Mouse (Mus musculus): ENCODE data around the gene Cox4i2. TPM values are rescaled to one million over a fixed set of nuclear protein-coding genes. Genes with fewer than 3 reads are reported as not detected.

The Cox4i2 gene
- total and polyA plus RNA-seq, 2 experiments from 2014 or later: 17.0 to 29.9 TPM

DNA sequence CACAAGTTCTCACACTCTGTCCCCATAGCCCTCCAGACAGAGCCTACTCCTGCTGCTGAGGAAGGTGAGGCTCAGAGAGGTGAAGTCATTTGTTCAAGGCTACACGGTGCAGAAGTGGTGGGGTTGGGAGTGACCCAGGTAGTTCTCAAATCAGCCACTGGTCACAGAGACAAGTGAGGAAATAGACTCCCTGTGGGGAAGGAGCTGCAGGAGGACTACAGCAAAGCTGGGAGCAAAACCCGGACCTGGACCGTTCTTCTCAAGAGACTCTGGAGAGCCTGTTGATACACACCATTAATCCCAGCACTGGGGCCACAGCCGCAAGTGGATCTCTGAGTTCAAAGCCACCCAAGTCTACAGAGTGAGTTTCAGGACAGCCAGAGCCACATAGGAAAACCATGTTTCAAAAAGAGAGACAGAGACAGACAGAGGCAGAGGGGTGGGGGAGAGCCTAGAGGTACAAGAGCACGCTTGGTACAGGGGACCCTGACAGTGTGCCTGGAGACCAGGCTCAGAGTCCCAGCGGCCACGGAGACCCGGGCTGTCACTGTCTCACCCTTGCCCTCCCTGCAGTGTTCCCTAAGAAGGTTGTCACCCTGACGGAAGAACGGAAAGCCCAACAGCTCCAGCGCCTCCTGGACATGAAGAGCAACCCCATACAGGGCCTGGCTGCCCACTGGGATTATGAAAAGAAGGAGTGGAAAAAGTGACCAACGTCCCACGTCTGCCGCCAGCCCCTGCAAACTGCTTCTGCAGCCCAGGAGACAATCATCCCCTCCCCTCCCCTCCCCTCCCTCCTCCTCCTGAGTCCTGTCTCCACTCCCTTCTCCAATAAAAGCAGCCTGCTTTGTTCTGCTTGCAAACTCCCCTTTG lies 10.4 kb downstream of the Cox4i2 start:
- H3K4me3 ChIP-seq (ENCODE audit: low read depth, low read length): no peak overlapping the region
- DNase-seq (ENCODE audit: low spot score) (no peak), ATAC-seq (ENCODE audit: insufficient read depth, low read depth) (peak; percentile 37; the same call in 1 of the 2 replicates)
- 12% methylated on average over 13 of the region's 14 CpGs for WGBS
- no peak for TF ChIP-seq CTCF (IDR thresholded peaks at IDR 0.05; ENCODE audit: low read depth)
- TF ChIP-seq EP300 (IDR thresholded peaks at IDR 0.05; ENCODE audit: low read depth): no peak
- no peaks in the 10 kb centered on the region for H3K9me3 ChIP-seq (replicated peaks; ENCODE audit: control insufficient read depth, low read length)
- H3K4me2 ChIP-seq (ENCODE audit: low read depth, low read length): peak overlapping the region; percentile 41
- no peaks in the 10 kb centered on the region for H3K36me3 ChIP-seq (replicated peaks; ENCODE audit: control insufficient read depth, insufficient read depth, low read length)
- H3K9ac ChIP-seq (replicated peaks; ENCODE audit: low read depth, low read length): peak overlapping the region; percentile 41
- peak overlapping the region; percentile 62 for H3K27ac ChIP-seq (ENCODE audit: low read depth)
- H3K27me3 ChIP-seq (ENCODE audit: control insufficient read depth, insufficient read depth, low read length): no peaks in the 10 kb centered on the region
- peaks cover 3% of the 10 kb centered on the region for H3K4me1 ChIP-seq (ENCODE audit: control insufficient read depth, insufficient read depth)

DNA sequence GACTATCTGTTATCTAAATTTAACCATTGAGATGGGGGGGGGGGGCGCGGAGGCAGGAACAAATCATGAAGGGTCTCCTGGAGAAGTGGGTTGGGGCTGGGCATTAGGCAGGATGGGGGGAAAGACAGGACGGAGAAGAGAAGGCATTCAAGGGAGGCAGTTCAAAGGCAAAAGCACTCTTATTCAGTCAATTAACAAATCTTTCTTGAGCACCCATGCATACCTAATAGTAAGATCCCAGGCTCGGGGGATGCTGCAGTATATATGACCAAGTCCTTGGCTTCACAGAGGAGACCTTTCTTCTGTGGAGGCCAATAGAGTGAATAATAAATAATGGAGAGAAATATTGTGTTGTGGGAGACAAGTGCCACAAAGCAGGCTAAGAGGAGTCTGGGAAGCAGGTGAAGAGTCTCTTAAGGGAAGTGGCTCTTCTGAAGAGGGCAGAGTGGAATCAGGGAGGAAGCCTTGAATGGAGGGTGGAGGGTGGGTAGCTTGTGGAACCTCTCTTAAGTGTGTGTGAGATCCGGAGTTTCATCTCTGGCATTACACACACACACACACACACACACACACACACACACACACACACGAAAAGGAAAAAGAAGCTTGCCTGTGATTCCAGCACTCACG lies 11.2 kb downstream of the Cox4i2 start:
- H3K4me3 ChIP-seq (ENCODE audit: low read depth, low read length): no peak overlapping the region
- ATAC-seq (ENCODE audit: insufficient read depth, low read depth): no peak
- no peak overlapping the region for H3K9ac ChIP-seq (replicated peaks; ENCODE audit: low read depth, low read length)
- 27% methylated on average over 7 of the region's 7 CpGs for WGBS
- no peaks in the 10 kb centered on the region for H3K27me3 ChIP-seq (ENCODE audit: control insufficient read depth, insufficient read depth, low read length)
- peaks cover 3% of the 10 kb centered on the region for H3K4me1 ChIP-seq (ENCODE audit: control insufficient read depth, insufficient read depth)
- no peak for TF ChIP-seq CTCF (IDR thresholded peaks at IDR 0.05; ENCODE audit: low read depth)
- no peak for TF ChIP-seq EP300 (IDR thresholded peaks at IDR 0.05; ENCODE audit: low read depth)
- no peaks in the 10 kb centered on the region for H3K36me3 ChIP-seq (replicated peaks; ENCODE audit: control insufficient read depth, insufficient read depth, low read length)
- H3K27ac ChIP-seq (ENCODE audit: low read depth): no peak overlapping the region; the same call in 1 of the 2 replicates
- H3K4me2 ChIP-seq (ENCODE audit: low read depth, low read length): no peak overlapping the region
- H3K9me3 ChIP-seq (replicated peaks; ENCODE audit: control insufficient read depth, low read length): no peaks in the 10 kb centered on the region
- no peak for DNase-seq (ENCODE audit: low spot score)

DNA sequence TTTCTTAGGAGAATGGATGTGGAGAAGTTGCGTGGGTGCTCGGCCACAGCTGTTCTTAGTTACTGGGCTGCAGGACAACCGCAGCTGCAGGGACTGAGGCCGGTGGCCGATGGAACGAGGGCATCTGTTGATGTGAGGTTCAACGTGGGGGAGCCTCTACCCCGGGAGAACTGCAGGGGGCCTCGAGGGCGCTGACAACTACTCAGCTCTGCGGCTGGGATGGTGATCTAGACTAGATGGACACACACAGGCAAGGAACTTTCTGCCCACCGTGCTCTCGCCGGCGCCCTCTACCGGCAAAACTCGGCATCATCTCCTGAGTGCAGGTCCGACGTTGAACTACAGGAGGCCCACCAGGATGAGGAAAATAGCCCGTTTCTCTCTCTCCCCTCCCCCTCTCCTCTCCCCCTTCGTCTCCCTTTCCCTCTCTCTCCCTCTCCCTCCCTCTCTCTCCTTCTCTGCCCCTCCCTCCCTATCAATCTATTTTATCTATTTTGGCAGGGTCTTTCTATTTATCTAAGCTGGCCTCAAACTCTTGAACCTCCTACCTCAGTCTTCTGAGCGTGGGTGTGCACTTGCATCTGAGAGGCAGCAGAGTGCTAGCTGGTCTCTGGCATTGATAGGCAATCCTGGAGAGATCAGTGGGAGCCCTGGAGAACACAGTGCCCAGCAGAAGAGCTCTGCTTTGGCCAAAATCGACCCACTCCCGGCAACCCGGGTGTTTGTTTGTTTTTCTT lies 12.6 kb downstream of the Cox4i2 start:
- H3K36me3 ChIP-seq (replicated peaks; ENCODE audit: control insufficient read depth, insufficient read depth, low read length): no peaks in the 10 kb centered on the region
- no peaks in the 10 kb centered on the region for H3K9me3 ChIP-seq (replicated peaks; ENCODE audit: control insufficient read depth, low read length)
- DNase-seq (ENCODE audit: low spot score): peak; percentile 79
- no peak overlapping the region for H3K4me3 ChIP-seq (ENCODE audit: low read depth, low read length)
- H3K9ac ChIP-seq (replicated peaks; ENCODE audit: low read depth, low read length): no peak overlapping the region
- peaks cover 3% of the 10 kb centered on the region for H3K4me1 ChIP-seq (ENCODE audit: control insufficient read depth, insufficient read depth)
- TF ChIP-seq EP300 (IDR thresholded peaks at IDR 0.05; ENCODE audit: low read depth): peak; percentile 56; the same call in 1 of the 2 replicates
- peak; percentile 92 for TF ChIP-seq CTCF (IDR thresholded peaks at IDR 0.05; ENCODE audit: low read depth)
- peak overlapping the region; percentile 20; the same call in 1 of the 2 replicates for H3K4me2 ChIP-seq (ENCODE audit: low read depth, low read length)
- H3K27me3 ChIP-seq (ENCODE audit: control insufficient read depth, insufficient read depth, low read length): no peaks in the 10 kb centered on the region
- H3K27ac ChIP-seq (ENCODE audit: low read depth): peak overlapping the region; percentile 36
- 15% methylated on average over 25 of the region's 25 CpGs for WGBS
- ATAC-seq (ENCODE audit: insufficient read depth, low read depth): peak; percentile 80

DNA sequence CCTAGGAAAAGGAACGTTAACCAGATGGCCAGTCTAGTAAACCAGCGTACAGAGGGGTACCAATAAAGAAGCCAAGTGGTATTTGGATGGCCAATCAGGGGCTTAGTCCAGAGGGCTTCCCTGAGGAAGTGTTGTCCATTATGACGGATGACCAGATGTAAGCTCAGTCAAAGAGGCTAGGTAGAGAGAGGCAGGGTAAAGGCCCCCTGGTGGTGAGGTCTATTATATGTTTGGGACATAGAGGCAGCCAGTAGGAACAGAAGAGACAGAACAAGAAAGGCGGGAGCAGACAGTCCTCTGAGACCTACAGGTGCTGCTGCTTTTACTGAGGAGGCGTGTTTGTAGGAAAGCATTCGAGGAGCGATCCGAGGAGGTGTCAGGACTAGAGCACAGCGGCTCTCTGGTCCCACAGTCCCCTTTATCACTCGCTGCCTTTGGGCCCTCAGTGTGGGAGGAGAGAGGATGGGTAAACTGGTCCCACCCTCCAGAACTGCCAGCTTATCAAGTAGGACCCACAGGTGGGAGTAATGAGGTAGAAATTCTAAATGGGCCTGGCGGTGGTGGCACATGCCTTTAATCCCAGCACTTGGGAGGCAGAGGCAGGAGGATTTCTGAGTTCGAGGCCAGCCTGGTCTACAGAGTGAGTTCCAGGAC lies 13.8 kb downstream of the Cox4i2 start:
- Histone ChIP-seq H3K4me1 (ENCODE audit: control insufficient read depth, insufficient read depth) (peaks cover 3% of the 10 kb centered on the region), H3K27ac (ENCODE audit: low read depth) (no peak overlapping the region), H3K4me2 (ENCODE audit: low read depth, low read length) (no peak overlapping the region), H3K9me3 (replicated peaks; ENCODE audit: control insufficient read depth, low read length) (no peaks in the 10 kb centered on the region), H3K4me3 (ENCODE audit: low read depth, low read length) (no peak overlapping the region), H3K36me3 (replicated peaks; ENCODE audit: control insufficient read depth, insufficient read depth, low read length) (no peaks in the 10 kb centered on the region), H3K9ac (replicated peaks; ENCODE audit: low read depth, low read length) (no peak overlapping the region), H3K27me3 (ENCODE audit: control insufficient read depth, insufficient read depth, low read length) (no peaks in the 10 kb centered on the region)
- ATAC-seq (ENCODE audit: insufficient read depth, low read depth): 0 out of 2 replicates have a peak, but pooled peaks have one; percentile 15
- no peak for DNase-seq (ENCODE audit: low spot score)
- TF ChIP-seq EP300 (IDR thresholded peaks at IDR 0.05; ENCODE audit: low read depth) (no peak), CTCF (IDR thresholded peaks at IDR 0.05; ENCODE audit: low read depth) (peak; percentile 59)
- 60% methylated on average over 12 of the region's 12 CpGs for WGBS

DNA sequence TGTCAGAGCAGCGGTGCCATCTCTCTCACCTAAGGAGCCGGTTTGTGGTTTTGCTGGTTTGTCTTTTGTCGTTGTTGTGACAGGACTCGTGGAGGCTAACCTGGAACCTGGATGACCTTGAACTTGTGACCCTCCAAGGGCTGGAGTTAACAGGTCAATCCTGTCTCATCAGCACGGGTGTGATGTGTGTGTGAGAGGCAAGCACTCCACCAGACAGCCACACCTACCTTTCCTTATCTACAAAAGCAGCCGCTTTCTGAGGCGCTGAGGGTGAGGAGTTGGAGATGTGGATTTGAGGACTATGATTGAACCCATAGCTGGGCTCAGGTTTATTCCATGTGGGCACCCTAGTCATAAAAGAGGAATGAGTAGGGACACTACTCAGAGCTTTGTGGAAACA lies 15.7 kb downstream of the Cox4i2 start:
- DNase-seq (ENCODE audit: low spot score) (no peak), ATAC-seq (ENCODE audit: insufficient read depth, low read depth) (no peak)
- TF ChIP-seq EP300 (IDR thresholded peaks at IDR 0.05; ENCODE audit: low read depth): no peak
- no peak for TF ChIP-seq CTCF (IDR thresholded peaks at IDR 0.05; ENCODE audit: low read depth)
- Histone ChIP-seq H3K27ac (ENCODE audit: low read depth) (no peak overlapping the region), H3K4me1 (ENCODE audit: control insufficient read depth, insufficient read depth) (no peaks in the 10 kb centered on the region), H3K4me3 (ENCODE audit: low read depth, low read length) (no peak overlapping the region), H3K9me3 (replicated peaks; ENCODE audit: control insufficient read depth, low read length) (no peaks in the 10 kb centered on the region), H3K27me3 (ENCODE audit: control insufficient read depth, insufficient read depth, low read length) (no peaks in the 10 kb centered on the region), H3K4me2 (ENCODE audit: low read depth, low read length) (no peak overlapping the region), H3K36me3 (replicated peaks; ENCODE audit: control insufficient read depth, insufficient read depth, low read length) (no peaks in the 10 kb centered on the region), H3K9ac (replicated peaks; ENCODE audit: low read depth, low read length) (no peak overlapping the region)
- WGBS: 59% methylated on average over 7 of the region's 7 CpGs
